Mouse (Mus musculus) layer of hippocampus, adult 2 months (tissue): Measurements from ENCODE around the gene Aloxe3. TPM values are rescaled to one million over a fixed set of nuclear protein-coding genes. Genes with fewer than 3 reads are reported as not detected.

ENCODE experiments used
- DNase-seq, 2 experiments: peaks; one replicate each; pipeline ENCODE4 v3.0.0; 2022; ENCODE audit warnings: low spot score in 2 of 2
- H3K27ac ChIP-seq: fragments of 200-600 bp; 2 replicates; pipeline ENCODE4 v1.8.1; 2022
- H3K4me3 ChIP-seq: fragments of 200-600 bp; 2 replicates; pipeline ENCODE4 v1.8.1; 2022; ENCODE audit warnings: mild to moderate bottlenecking
- CTCF ChIP-seq: fragments of 200-600 bp; conservative IDR thresholded peaks from 2 replicates; pipeline ENCODE4 v1.8.1; 2022; ENCODE audit warnings: antibody characterized with exemption, mild to moderate bottlenecking, moderate library complexity
- long read RNA-seq, 2 experiments: library from polyadenylated mRNA; stranded (forward); transcript quantifications; one replicate each; pipeline ENCODE4 v2.0.0; 2021; ENCODE audit warnings: borderline mapping rate in 2 of 2
- total RNA-seq, 2 experiments: library from RNA; stranded (reverse); gene quantifications; 2 replicates each; pipeline ENCODE4 v1.2.3; 2021

Aloxe3 gene
- total RNA-seq = 10 to 100 TPM in 1 of 2 experiments, 1 to 10 TPM in 1; 7.8 to 11.1 TPM
- long read RNA-seq, experiment 1, partial matches to known transcripts = 4 of 5 reads
- long read RNA-seq, experiment 1, other reads (novel, unspliced or antisense) = 1 of 5 reads
- long read RNA-seq, experiment 2, partial matches to known transcripts = 4 of 5 reads
- long read RNA-seq, experiment 2, other reads (novel, unspliced or antisense) = 1 of 5 reads

GRCm38 (mm10) chr11:69125852-69125918, at the start of gene Aloxe3:
TSS of gene Aloxe3 (plus strand) at chr11:69125896.
- Histone ChIP-seq H3K4me3 (peak within 1 kb of the TSS; percentile 72), H3K27ac (peak within 1 kb of the TSS; percentile 90)
- DNase-seq = no peak
- no peak for TF ChIP-seq CTCF

- TF ChIP-seq CTCF = no peak
- DNase-seq = no peak
- Histone ChIP-seq H3K27ac (peak overlapping the region; percentile 53), H3K4me3 (no peak overlapping the region)
Measured at GRCm38 (mm10) chr11:69076572-69076971, 49.1 kb upstream of the Aloxe3 start.

GRCm38 (mm10) chr11:69077316-69077715, 48.4 kb upstream of the Aloxe3 start:
- DNase-seq = no peak

GRCm38 (mm10) chr11:69078041-69078440, 47.7 kb upstream of the Aloxe3 start:
- no peak for DNase-seq
- Histone ChIP-seq H3K4me3 (no peak overlapping the region), H3K27ac (no peak overlapping the region)
- TF ChIP-seq CTCF = no peak

More at GRCm38 (mm10) chr11:69077316-69077715, 48.4 kb upstream of the Aloxe3 start:
- TF ChIP-seq CTCF = no peak
- no peak overlapping the region for H3K27ac ChIP-seq
- H3K4me3 ChIP-seq = no peak overlapping the region

GRCm38 (mm10) chr11:69078805-69079438, 46.8 kb upstream of the Aloxe3 start:
- Histone ChIP-seq H3K4me3 (no peak overlapping the region), H3K27ac (no peak overlapping the region)
- DNase-seq = no peak
- TF ChIP-seq CTCF = no peak

- no peak overlapping the region for H3K4me3 ChIP-seq
- no peak overlapping the region for H3K27ac ChIP-seq
- no peak for TF ChIP-seq CTCF
- no peak for DNase-seq
Measured at GRCm38 (mm10) chr11:69080102-69080854, 45.4 kb upstream of the Aloxe3 start.

- TF ChIP-seq CTCF = no peak
- DNase-seq = no peak
- Histone ChIP-seq H3K27ac (no peak overlapping the region), H3K4me3 (no peak overlapping the region)
Measured at GRCm38 (mm10) chr11:69080855-69081222, 44.9 kb upstream of the Aloxe3 start.

- DNase-seq = no peak
- no peak for TF ChIP-seq CTCF
- Histone ChIP-seq H3K4me3 (no peak overlapping the region), H3K27ac (no peak overlapping the region)
Measured at GRCm38 (mm10) chr11:69081613-69082012, 44.1 kb upstream of the Aloxe3 start.

GRCm38 (mm10) chr11:69085608-69086007, 40.1 kb upstream of the Aloxe3 start:
- TF ChIP-seq CTCF = no peak

GRCm38 (mm10) chr11:69086390-69086789, 39.3 kb upstream of the Aloxe3 start:
- no peak for DNase-seq
- Histone ChIP-seq H3K27ac (peak overlapping the region; percentile 46), H3K4me3 (no peak overlapping the region)
- TF ChIP-seq CTCF = no peak

More at GRCm38 (mm10) chr11:69085608-69086007, 40.1 kb upstream of the Aloxe3 start:
- H3K4me3 ChIP-seq = no peak overlapping the region
- no peak overlapping the region for H3K27ac ChIP-seq
- no peak for DNase-seq

GRCm38 (mm10) chr11:69087082-69087481, 38.6 kb upstream of the Aloxe3 start:
- peak overlapping the region; percentile 75 for H3K27ac ChIP-seq
- peak in 1 of 2 experiments; percentile 34 for DNase-seq
- H3K4me3 ChIP-seq = no peak overlapping the region
- no peak for TF ChIP-seq CTCF

GRCm38 (mm10) chr11:69087597-69087996, 38.1 kb upstream of the Aloxe3 start:
- Histone ChIP-seq H3K4me3 (no peak overlapping the region), H3K27ac (peak overlapping the region; percentile 75)
- no peak for DNase-seq
- no peak for TF ChIP-seq CTCF

GRCm38 (mm10) chr11:69088103-69088855, 37.4 kb upstream of the Aloxe3 start, which contains the start of gene Vamp2:
TSS of gene Vamp2 (plus strand) at chr11:69088490.
- Histone ChIP-seq H3K27ac (peak within 1 kb of the TSS; percentile 100), H3K4me3 (peak within 1 kb of the TSS; percentile 100)
- DNase-seq = peak; percentile 91 to 96
- 0 out of 2 replicates have a peak, but pooled peaks have one; percentile 7 for TF ChIP-seq CTCF
